8 mouse cellular contexts compared by ENCODE assay signal in genomic region chr17:36357512-36357911, GRCm38 (mm10). TPM values are rescaled to one million over a fixed set of nuclear protein-coding genes. Genes with fewer than 3 reads are reported as not detected.
DNase-seq lines count a peak whose midpoint lies in the region; ATAC-seq lines count a peak whose summit lies in the region.
"Had no signal": no experiment of that assay in that cellular context is flagged by ENCODE, and none has a peak within 500 bp of the region (broad histone marks: within the 10 kb centered on the region; RNA-seq: fewer than 3 reads in every experiment).

No protein-coding gene starts in this region.

- ATAC-seq in megakaryocyte-erythroid progenitor cell, adult 5-6 weeks (replicated peaks; ENCODE audit: low FRiP score, low TSS enrichment, poor library complexity, severe bottlenecking) = peak; percentile 70; the same call in 1 of the 2 replicates

- intact Hi-C loops in left cerebral cortex, postnatal 10 days (cut with DNase I) = loop anchor here (2.0 to 5.0 kb wide), 5 partner anchors 50 to 450 kb away; no protein-coding TSS in a partner anchor

- peak; percentile 43 for DNase-seq in ZHBTc4 (ENCODE audit: low read depth, low spot score)
- DNase-seq in cerebellum, postnatal 25 days = peak; percentile 33 to 68
- DNase-seq in gastrocnemius, adult 18-20 months (ENCODE audit: low spot score) = peak; percentile 12
- peak; percentile 12 to 57 for DNase-seq in kidney, adult 8-10 months
- peak; percentile 24 to 40 for DNase-seq in left cerebral cortex, postnatal 10 days (ENCODE audit: extremely low spot score in 1 of 2, low spot score in 2 of 2)
- DNase-seq in right cerebral cortex, postnatal 25 days = peak; percentile 31

RNA-seq across cellular contexts. Expression of gene H2-M10.3, which starts 10.7 kb away (rescaled TPM):
- not detected for total RNA-seq in gastrocnemius, adult 18-20 months (2021)
- total RNA-seq in left cerebral cortex, postnatal 10 days (2021) = not detected
- total RNA-seq in megakaryocyte-erythroid progenitor cell, adult 5-6 weeks (2014; fragmentation: Nextera tagmentation) = not detected in 2 replicates
- total RNA-seq in megakaryocyte-erythroid progenitor cell, adult 5-6 weeks (2017) = not detected in 2 replicates
- total RNA-seq: gastrocnemius, postnatal 14 days had no signal

RNA-seq across cellular contexts. Expression of gene H2-M10.1, which starts 31.6 kb away (rescaled TPM):
- total RNA-seq in gastrocnemius, adult 18-20 months (2021) = not detected
- total RNA-seq in left cerebral cortex, postnatal 10 days (2021) = not detected
- total RNA-seq in megakaryocyte-erythroid progenitor cell, adult 5-6 weeks (2014; fragmentation: Nextera tagmentation) = not detected in 2 replicates
- total RNA-seq in megakaryocyte-erythroid progenitor cell, adult 5-6 weeks (2017) = not detected in 2 replicates
- total RNA-seq: gastrocnemius, postnatal 14 days had no signal

Comparison
In these comparisons a context has a peak if more than half of its experiments do, and no peak if none do; other contexts are left out.
1. Peak in every context shown above with its lines: DNase-seq and ATAC-seq.